Mouse (Mus musculus): ENCODE data around the gene Ube3c. TPM values are rescaled to one million over a fixed set of nuclear protein-coding genes. Genes with fewer than 3 reads are reported as not detected.
A peak's percentile ranks its signal among the peaks of the same experiment; 100 is the strongest.
"Not testable (repeated sequence)": the region's sequence is repeated elsewhere in the genome, so short reads cannot be mapped to it uniquely, and the experiment has no call there.

The Ube3c gene
- polyA plus RNA-seq, 1 experiment, result 12.2 TPM

DNA sequence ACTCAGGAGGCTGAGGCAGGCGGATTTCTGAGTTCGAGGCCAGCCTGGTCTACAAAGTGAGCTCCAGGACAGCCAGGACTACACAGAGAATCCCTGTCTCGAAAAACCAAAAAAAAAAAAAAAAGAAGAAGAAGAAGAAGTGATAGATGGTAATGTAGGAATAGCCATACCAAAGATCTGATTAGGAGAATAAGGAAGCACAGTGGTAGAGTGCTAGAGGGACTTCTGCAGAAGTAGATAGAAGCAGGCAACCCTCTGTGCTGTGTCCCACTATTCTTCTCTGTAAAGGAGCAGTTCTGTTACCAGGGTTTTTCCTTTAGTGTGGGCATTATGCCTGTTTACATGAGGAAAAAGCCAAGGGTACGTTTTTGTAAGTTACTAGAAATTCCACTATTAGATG lies 92.2 kb downstream of the Ube3c start:
- not testable (repeated sequence) for DNase-seq (ENCODE audit: low read depth, low spot score)

DNA sequence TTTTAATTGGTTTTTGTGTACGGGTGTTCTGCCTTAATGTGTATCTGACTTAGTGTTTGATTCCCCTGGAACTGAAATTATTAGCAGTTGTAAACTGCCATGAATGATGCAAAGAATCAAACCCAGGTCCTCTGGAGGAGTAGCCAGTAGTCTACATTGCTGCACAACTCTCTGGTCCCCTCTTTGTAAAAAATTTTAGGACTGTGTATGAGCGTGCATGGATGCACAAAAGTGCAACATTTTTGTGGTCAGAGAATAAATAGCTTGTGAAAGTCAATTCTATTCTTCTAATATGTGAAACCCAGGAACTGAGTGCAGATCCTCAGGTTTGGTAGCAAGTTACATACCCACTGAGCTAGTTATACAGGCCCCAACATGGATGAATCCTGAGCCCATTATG lies 96.3 kb downstream of the Ube3c start:
- no peak for DNase-seq (ENCODE audit: low read depth, low spot score)

More for the DNA sequence above, 92.2 kb downstream of the Ube3c start:
- WGBS, result 92% methylated on average over 4 of the region's 4 CpGs

GRCm38 (mm10) chr5:29672551-29672950 lies 103.5 kb downstream of the Ube3c start:
- WGBS, result 75% methylated on average over 4 of the region's 4 CpGs
- no peak for DNase-seq (ENCODE audit: low read depth, low spot score)

More for the DNA sequence above, 96.3 kb downstream of the Ube3c start:
- 89% methylated on average over 2 of the region's 2 CpGs for WGBS

DNA sequence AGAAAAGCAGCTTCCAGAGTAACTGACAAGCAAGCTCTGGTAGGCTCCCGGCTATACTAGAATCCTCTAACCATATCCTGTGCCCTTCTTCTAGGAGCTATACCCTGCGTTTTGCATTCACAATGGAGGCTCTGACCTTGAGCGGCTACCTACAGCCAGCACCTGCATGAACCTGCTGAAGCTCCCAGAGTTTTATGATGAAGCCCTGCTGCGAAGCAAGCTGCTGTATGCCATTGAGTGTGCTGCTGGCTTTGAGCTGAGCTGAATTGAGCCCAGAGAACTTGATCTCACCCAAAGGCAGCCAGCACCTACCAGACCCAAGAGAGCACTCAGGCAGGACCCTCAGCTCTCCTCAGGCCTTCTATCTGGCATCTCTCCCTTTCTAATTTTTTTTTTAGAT lies 105.3 kb downstream of the Ube3c start:
- 95% methylated on average over 4 of the region's 4 CpGs for WGBS

DNA sequence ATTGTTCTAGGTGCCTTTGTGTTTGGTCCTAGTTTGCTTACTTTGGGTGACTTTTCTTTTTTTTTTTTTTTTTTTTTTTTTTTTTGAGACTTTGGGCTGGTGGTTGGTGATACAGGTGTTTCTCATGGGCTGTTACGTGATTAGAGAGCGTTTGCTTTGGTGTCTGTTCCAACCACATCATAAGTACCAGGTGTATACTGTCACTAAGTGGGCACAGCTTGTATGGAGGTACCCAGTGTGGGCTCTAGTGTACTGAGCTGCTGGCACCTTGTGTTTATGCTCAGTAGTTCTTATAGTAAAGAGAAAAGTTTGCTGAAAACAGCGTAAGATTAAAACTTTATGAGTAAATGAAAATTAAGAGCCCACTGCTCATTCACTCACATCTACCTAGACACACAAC lies 107.4 kb downstream of the Ube3c start:
- WGBS, result 83% methylated on average over 3 of the region's 3 CpGs
- DNase-seq (ENCODE audit: low read depth, low spot score), result no peak

More for the DNA sequence above, 105.3 kb downstream of the Ube3c start:
- DNase-seq (ENCODE audit: low read depth, low spot score), result no peak

DNA sequence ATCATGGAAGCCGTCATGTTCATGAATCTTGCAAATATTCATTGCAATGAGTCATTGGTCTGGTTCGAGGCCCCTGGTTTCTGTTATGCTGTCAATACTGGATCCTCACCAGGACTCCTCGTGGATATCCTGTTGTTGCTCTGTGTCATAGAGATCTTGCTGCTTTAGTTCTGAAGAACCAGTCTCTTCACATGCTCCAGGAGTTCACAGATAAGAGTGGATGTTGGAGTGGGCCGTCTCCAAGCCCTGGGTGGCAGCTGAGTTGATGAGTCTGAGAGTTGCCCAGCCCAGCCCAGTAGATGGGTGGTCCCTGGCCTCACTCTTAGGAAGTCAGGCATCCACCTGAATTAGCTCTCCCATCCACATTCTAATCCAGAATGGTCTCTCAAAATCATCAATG lies 116.0 kb downstream of the Ube3c start:
- no peak for DNase-seq (ENCODE audit: low read depth, low spot score)
- 73% methylated on average over 4 of the region's 4 CpGs for WGBS

- no peak for DNase-seq (ENCODE audit: low read depth, low spot score)
- WGBS, result 42% methylated on average over 3 of the region's 3 CpGs
Observed at GRCm38 (mm10) chr5:29687671-29688070, 118.6 kb downstream of the Ube3c start.

- no peak for DNase-seq (ENCODE audit: low read depth, low spot score)
- 44% methylated on average over 7 of the region's 7 CpGs for WGBS
Observed at GRCm38 (mm10) chr5:29688352-29688751, 119.3 kb downstream of the Ube3c start.

DNA sequence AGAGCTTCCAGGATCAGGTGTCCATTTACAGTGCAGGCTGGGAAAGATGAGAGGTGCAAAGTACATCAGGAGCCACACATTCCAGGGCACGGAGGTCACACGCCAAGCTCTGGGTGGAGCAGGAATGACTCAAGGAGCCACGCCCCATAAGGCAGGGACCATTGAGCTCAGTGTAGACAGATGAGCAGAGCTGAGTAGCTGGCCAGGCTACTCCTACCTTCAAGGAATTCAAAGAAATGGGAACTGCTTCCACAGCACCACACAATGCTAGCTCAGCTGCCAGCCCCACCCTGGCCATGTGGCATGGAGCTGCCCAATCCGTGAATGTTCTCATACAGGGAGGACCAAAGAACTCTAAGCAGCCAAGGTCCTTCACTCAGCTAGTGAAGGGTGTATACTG lies 129.5 kb downstream of the Ube3c start:
- WGBS, result 16% methylated on average over 4 of the region's 4 CpGs
- DNase-seq (ENCODE audit: low read depth, low spot score), result peak; percentile 85

DNA sequence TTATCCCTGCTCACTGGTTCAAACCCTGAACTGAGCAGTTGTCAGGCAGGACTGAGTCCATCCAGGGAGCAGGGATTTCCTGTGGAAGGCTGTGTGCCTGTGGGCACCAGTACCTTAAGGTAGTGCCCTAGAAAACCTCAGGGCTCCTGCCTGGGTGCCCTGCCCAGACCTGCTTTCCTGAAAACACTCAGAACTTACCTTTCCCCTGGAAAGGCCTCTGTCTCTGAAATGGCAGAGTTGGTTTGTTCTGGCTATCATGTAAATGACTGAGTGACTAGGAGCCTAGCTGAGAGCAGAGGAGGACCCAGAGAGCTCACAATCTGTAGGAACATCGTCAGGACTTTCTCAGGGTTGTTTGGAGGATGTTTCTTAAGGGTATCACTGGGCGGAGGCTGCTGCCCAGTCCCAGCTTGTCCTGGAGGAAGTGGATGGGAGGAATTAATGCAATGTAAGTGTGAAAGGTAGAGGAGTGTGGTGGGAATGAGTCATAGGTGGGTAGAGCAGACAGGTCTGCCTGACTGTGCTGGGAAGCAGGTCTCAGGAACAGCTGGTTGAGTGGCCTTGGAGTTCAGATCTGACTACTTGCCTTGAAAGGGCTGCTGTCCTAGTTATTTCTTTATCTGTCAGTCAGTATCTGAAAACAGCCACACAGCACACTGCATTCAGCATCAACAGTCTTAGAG lies 130.6 kb downstream of the Ube3c start:
- no peak for DNase-seq (ENCODE audit: low read depth, low spot score)
- WGBS, result 75% methylated on average over 2 of the region's 2 CpGs

GRCm38 (mm10) chr5:29707241-29707640 lies 138.2 kb downstream of the Ube3c start:
- 74% methylated on average over 4 of the region's 4 CpGs for WGBS
- no peak for DNase-seq (ENCODE audit: low read depth, low spot score)

GRCm38 (mm10) chr5:29708258-29708657 lies 139.2 kb downstream of the Ube3c start:
- 4% methylated on average over 5 of the region's 5 CpGs for WGBS
- peak; percentile 72 for DNase-seq (ENCODE audit: low read depth, low spot score)

DNA sequence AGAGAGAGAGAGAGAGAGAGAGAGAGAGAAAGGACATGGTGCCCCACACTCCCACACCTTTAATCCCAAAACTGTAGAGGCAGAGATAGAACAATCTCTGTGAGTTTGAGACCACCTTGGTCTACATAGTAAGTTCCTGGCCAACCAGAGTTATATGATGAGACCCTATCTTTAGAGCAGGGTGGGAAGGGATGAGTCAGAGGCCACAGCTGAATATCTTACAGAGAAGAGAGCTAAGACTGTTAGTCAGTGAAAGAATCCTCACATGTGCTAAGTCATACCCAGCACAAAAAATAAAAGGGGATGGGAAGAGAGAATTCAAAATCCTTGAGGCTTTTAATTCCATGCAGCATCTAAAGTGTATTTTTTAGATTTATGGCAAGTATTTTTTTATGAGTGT lies 142.6 kb downstream of the Ube3c start:
- no peak for DNase-seq (ENCODE audit: low read depth, low spot score)

GRCm38 (mm10) chr5:29712906-29713305 lies 143.9 kb downstream of the Ube3c start:
- WGBS, result 37% methylated on average over 1 of the region's 1 CpGs

GRCm38 (mm10) chr5:29721159-29721558 lies 152.1 kb downstream of the Ube3c start:
- WGBS, result 48% methylated on average over 1 of the region's 1 CpGs
- DNase-seq (ENCODE audit: low read depth, low spot score), result no peak

More at GRCm38 (mm10) chr5:29712906-29713305, 143.9 kb downstream of the Ube3c start:
- no peak for DNase-seq (ENCODE audit: low read depth, low spot score)

- 80% methylated on average over 2 of the region's 2 CpGs for WGBS
- no peak for DNase-seq (ENCODE audit: low read depth, low spot score)
Observed at GRCm38 (mm10) chr5:29725369-29725768, 156.3 kb downstream of the Ube3c start.

Other genes starting within 250 kb of the Ube3c start
- 2.1 and 3.2 TPM in 2 replicates for gene Lmbr1, start 190.9 kb upstream of the Ube3c start, polyA plus RNA-seq (2012; rRNA removed)
- gene Nom1, start 134.6 kb upstream of the Ube3c start, polyA plus RNA-seq (2012; rRNA removed), result 6.6 and 6.7 TPM in 2 replicates
- gene Mnx1, start 90.8 kb upstream of the Ube3c start, polyA plus RNA-seq (2012; rRNA removed), result 0.81 and 1.2 TPM in 2 replicates
- gene Dnajb6, start 166.4 kb downstream of the Ube3c start, polyA plus RNA-seq (2012; rRNA removed), result 19.7 and 34.3 TPM in 2 replicates
- gene Gm5129, start 166.7 kb downstream of the Ube3c start, polyA plus RNA-seq (2012; rRNA removed), result not detected in 2 replicates

All from large intestine, adult 2 months (tissue).